Mouse (Mus musculus) skeletal muscle tissue, adult 2 months (tissue): ENCODE results near the gene Rflna.

ENCODE experiments used
- DNase-seq: peaks from one replicate; pipeline ENCODE4 v3.0.0-alpha.2; 2012; ENCODE audit warnings: low read depth, low spot score

Rflna gene

DNA sequence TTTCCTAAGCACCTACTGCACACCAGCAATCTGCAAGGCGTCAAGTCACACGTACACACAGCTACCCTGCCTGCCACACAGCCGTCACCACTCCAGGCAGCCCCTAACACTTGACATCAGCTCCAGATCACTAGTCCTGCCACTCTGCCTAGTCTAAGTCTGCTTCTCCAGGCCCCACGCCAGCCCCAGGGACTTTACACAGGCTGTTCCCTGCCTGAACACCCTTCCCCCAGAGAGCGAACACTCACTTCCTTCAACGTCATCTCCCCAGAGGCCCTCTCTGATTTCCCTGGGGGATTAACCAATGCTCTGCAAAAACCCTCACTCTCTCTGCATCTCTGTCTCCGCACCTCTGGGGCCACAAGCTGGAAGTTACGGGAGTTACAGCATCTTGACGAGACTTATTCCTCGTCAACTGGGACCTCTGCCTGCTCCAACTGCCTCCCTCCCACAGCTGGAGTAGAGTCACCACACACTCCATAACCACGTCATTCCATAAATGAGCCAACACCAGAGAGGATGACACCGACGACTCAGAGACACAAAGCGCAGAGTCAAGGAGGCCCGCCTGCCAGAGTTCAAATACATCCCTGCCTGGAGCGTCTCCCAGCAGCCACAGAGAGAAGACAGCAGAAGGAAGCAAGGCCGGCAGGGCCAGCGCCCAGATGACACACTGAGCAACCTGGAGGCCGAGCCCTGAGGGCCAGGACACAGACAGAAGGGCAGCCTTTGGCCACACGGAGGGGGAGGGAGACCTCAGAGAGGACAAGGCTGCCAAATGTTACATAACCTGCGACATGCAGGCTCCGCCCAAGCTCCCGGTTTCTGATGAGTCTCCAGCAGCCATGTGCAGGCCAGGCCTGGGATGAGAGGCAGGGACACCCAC is 49.8 kb downstream of the Rflna start:
- peak; percentile 97 for DNase-seq

DNA sequence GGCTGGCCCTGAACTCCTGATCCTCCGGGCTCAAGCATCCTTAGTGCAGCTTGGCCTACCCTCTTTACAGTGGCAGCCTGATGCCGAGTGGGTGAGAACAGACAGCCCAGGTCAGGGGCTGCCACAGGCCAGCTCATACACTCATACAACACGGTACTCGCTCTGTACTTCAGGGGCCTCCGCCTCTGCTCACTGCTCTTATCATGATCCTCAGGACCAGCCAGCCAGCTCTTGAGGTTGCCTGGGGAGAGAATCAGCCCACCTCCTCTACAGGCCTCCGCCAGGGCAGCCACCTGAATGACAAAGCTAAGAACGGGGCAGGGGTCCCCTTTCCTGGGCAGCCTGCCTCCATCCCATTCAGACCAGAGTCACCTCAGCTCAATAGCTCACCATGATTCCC is 50.6 kb downstream of the Rflna start:
- DNase-seq, result no peak

DNA sequence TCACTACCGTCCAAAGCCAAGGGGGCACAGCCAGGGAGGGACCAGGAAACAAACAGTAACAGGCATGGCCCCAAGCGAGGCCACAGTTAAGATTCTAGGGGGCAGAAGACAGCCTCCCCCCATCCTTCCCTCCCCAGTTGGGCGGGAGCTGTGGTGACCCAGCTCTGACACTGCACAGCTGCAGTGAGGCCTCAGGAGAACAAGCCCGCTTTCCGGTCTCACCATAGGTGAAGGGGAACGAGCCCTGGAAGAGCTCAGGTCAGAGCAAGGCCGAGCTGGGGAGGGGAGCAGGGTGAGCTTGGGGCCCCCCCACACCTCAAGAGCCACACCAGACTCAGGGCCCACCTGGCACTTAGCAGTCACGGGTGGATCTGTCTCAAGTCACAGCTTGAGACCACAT is 52.9 kb downstream of the Rflna start:
- DNase-seq, result no peak

- DNase-seq, result no peak
These were observed 53.3 kb downstream of the Rflna start for GRCm38 (mm10) chr5:125056331-125056695.

- peak; percentile 96 for DNase-seq
These were observed 53.9 kb downstream of the Rflna start for GRCm38 (mm10) chr5:125056696-125057554.

GRCm38 (mm10) chr5:125057555-125058266 is 54.7 kb downstream of the Rflna start:
- peak; percentile 51 for DNase-seq

- DNase-seq, result peak; percentile 93
These were observed 55.2 kb downstream of the Rflna start for GRCm38 (mm10) chr5:125058267-125058668.
